Mouse (Mus musculus): ENCODE measurements around the gene Ulk3.

DNA sequence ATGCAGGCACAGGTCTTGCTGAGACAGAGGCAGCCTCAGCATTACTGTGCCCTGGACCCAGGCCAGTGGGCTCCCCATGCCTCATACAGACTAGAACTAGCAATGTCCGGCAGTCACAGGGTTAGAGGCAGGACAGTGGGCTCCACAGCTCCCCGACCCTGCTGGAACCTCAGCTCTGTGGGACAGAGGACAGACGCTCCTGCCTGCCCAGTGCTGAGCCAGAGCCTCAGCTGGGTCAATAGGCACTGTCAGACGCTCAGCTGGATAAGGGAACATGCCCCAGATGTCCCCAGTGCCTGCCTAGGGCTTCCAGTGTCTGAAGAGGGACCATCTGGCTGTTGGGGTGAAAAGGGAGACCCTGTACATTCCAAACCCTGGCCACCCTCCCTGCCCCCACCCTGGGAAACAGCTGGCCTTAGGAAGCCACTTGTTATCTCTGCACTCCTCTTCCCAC lies 8.7 kb downstream of the Ulk3 start:
- TF ChIP-seq MYC (IDR thresholded peaks at IDR 0.05; ENCODE audit: low read depth, low read length) (no peak), MXI1 (IDR thresholded peaks at IDR 0.05; ENCODE audit: low read depth, low read length) (no peak), UBTF (IDR thresholded peaks at IDR 0.05; ENCODE audit: borderline replicate concordance, insufficient read depth, low read depth, low read length) (no peak), CTCF (IDR thresholded peaks at IDR 0.05 in 2 of 3, conservative IDR thresholded peaks at IDR 0.05 in 1 of 3; ENCODE audit: control insufficient read depth in 1 of 3, insufficient read depth in 1 of 3, low read depth in 2 of 3, low read length in 3 of 3, poor library complexity in 1 of 3, severe bottlenecking in 1 of 3) (no peak)
